Mouse (Mus musculus) stomach, postnatal 0 days (tissue): Measurements from ENCODE around the gene Lsm7. TPM values are rescaled to one million over a fixed set of nuclear protein-coding genes. Genes with fewer than 3 reads are reported as not detected.

Experiments used
- ATAC-seq: fragments of 200-750 bp; cut with Nextera tagmentation; 2 replicates; pipeline ENCODE4 v1.8.0; 2017; ENCODE audit not compliant: low FRiP score, low TSS enrichment
- DNase-seq: peaks from one replicate; pipeline ENCODE4 v3.0.0-alpha.2; 2016; ENCODE audit warnings: low spot score
- H3K27ac ChIP-seq: fragments of 300-500 bp; sonication (generic); replicated peaks from 2 replicates; pipeline ENCODE4 v1.5.1; 2014; ENCODE audit warnings: mild to moderate bottlenecking, control low read depth
- H3K27me3 ChIP-seq: fragments of 300-500 bp; sonication (generic); 2 replicates; pipeline ENCODE4 v1.6.1; 2014; ENCODE audit warnings: low read length; ENCODE audit not compliant: control insufficient read depth, insufficient read depth
- H3K36me3 ChIP-seq: fragments of 300-500 bp; sonication (generic); 2 replicates; pipeline ENCODE4 v1.6.1; 2014; ENCODE audit warnings: low read length, mixed read lengths; ENCODE audit not compliant: control insufficient read depth, insufficient read depth
- H3K4me1 ChIP-seq: fragments of 300-500 bp; sonication (generic); replicated peaks from 2 replicates; pipeline ENCODE4 v1.6.1; 2014; ENCODE audit warnings: antibody characterized with exemption; ENCODE audit not compliant: control insufficient read depth, insufficient read depth
- H3K4me2 ChIP-seq: fragments of 300-500 bp; sonication (generic); replicated peaks from 2 replicates; pipeline ENCODE4 v1.6.1; 2014; ENCODE audit warnings: low read depth, mild to moderate bottlenecking, control low read depth, moderate library complexity
- H3K4me3 ChIP-seq: fragments of 300-500 bp; sonication (generic); 2 replicates; pipeline ENCODE4 v1.5.1; 2014; ENCODE audit warnings: low read depth, low read length, control low read depth
- H3K9ac ChIP-seq: fragments of 300-500 bp; sonication (generic); 2 replicates; pipeline ENCODE4 v1.6.1; 2014; ENCODE audit warnings: mild to moderate bottlenecking, low read length, control low read depth, mixed read lengths
- H3K9me3 ChIP-seq: fragments of 300-500 bp; sonication (generic); 2 replicates; pipeline ENCODE4 v1.6.1; 2016; ENCODE audit warnings: low read length; ENCODE audit not compliant: control insufficient read depth
- CTCF ChIP-seq: IDR thresholded peaks from 2 replicates; pipeline ENCODE4 v1.5.1; 2016; ENCODE audit warnings: antibody characterized with exemption, low read depth, mild to moderate bottlenecking, moderate library complexity
- EP300 ChIP-seq: optimal IDR thresholded peaks from 2 replicates; pipeline ENCODE3; 2016; ENCODE audit warnings: antibody characterized with exemption
- WGBS: fragments of 180-500 bp; shearing (Covaris S2); extraction: QIAGEN DNeasy Blood & Tissue Kit; methylation state at CpG from one replicate; pipeline ENCODE4 v1.1.7; 2014; 5-methylcytosine and 5-hydroxymethylcytosine counted together
- microRNA counts: library from miRNA; unstranded; fragments of <30 nt; microRNA quantifications from one replicate; lab custom pipeline; 2015
- microRNA-seq: library from miRNA; unstranded; fragments of <30 nt; microRNA quantifications from one replicate; pipeline ENCODE4, GENCODE M21; 2016
- polyA plus RNA-seq: library from polyadenylated mRNA; unstranded; fragments of >200 nt; fragmentation: Nextera tagmentation; extraction: Ambion mirVana; gene quantifications from 2 replicates; pipeline ENCODE4 v1.2.1, GENCODE M21; 2015

Gene Lsm7
- polyA plus RNA-seq, 1 experiment from 2014 or later: 180 TPM

DNA sequence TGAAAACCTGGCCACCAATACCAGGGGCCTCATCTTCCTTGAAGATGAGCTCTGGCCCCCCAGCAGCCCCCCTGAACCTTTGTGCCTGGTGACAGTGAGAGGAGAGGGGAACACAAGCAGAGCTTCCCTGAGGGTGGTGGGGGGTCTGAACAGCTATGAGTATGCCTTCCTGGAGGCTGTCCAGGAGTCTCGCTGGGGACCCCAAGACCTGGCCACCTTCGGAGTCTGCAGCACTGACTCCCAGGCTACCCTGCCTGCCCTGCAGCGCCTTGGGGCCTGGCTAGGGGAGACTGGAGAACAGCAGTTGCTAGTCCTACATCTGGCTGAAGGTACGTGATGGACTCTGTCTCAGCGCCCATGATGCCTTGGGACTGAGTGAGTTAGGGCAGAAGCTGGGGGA, 49.7 kb downstream of the Lsm7 start:
- Histone ChIP-seq H3K4me3 (no peak overlapping the region), H3K36me3 (peaks cover 30% of the 10 kb centered on the region), H3K4me2 (no peak overlapping the region), H3K27me3 (no peaks in the 10 kb centered on the region), H3K4me1 (no peaks in the 10 kb centered on the region), H3K9ac (no peak overlapping the region), H3K27ac (no peak overlapping the region), H3K9me3 (no peaks in the 10 kb centered on the region)
- TF ChIP-seq CTCF: no peak
- no peak for TF ChIP-seq EP300
- ATAC-seq: no peak
- DNase-seq: peak; percentile 13
- WGBS: 65% methylated on average over 3 of the region's 5 CpGs

DNA sequence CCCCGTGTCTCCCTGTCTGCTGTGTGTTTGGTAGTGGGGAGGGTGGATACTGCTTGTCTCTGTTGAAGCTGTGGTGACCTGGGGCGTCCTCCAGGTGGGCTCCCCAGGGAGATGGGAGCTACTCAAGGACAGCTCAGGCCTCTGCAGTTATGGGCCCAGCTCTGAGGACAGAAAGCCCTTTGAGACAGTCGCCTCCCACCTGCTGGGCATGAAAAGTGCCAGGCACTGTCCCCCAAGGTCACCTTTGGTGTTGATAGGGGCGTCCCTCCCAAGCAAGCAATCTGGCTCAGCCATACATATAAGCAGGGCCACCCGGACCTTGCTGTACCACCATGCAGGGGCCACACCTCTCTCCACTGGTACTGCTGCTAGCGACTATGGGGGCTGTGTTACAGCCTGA, 50.1 kb downstream of the Lsm7 start, which contains the start of gene Amh:
Amh (plus strand) TSS at position 328 of the 400 bp plus-strand sequence.
- Histone ChIP-seq H3K36me3 (peaks cover 30% of the 10 kb centered on the region), H3K9me3 (no peaks in the 10 kb centered on the region), H3K4me3 (no peak within 1 kb of the TSS), H3K27me3 (no peaks in the 10 kb centered on the region), H3K9ac (no peak within 1 kb of the TSS), H3K4me1 (no peaks in the 10 kb centered on the region), H3K4me2 (no peak within 1 kb of the TSS), H3K27ac (no peak within 1 kb of the TSS)
- ATAC-seq (no peak), DNase-seq (peak; percentile 19)
- WGBS: 63% methylated on average over 6 of the region's 6 CpGs
- TF ChIP-seq CTCF (no peak), EP300 (no peak)

DNA sequence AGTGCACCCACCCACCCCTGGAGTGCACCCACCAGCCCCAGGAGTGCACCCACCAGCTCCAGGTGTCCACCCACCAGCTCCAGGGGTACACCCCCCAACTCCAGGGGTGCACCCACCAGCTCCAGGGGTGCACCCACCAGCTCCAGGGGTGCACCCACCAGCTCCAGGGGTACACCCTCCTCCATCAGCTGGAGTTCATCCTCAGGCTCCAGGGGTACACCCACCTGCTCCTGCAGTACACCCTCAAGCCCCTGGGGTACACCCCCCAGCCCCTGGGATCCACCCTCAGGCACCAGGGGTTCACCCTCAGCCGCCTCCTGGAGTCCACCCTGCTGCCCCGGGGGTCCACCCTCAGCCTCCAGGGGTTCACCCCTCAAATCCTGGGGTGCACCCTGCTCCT, 50.7 kb downstream of the Lsm7 start:
- no peak for DNase-seq
- H3K4me2 ChIP-seq: no peak overlapping the region
- H3K27ac ChIP-seq: no peak overlapping the region
- H3K4me1 ChIP-seq: 0 out of 2 replicates have a peak, but pooled peaks cover 2% of the 10 kb centered on the region
- no peaks in the 10 kb centered on the region for H3K27me3 ChIP-seq
- WGBS: 100% methylated on average over 2 of the region's 2 CpGs
- H3K4me3 ChIP-seq: no peak overlapping the region
- no peaks in the 10 kb centered on the region for H3K9me3 ChIP-seq
- H3K9ac ChIP-seq: no peak overlapping the region
- TF ChIP-seq EP300 (no peak), CTCF (no peak)
- ATAC-seq: no peak
- peaks cover 30% of the 10 kb centered on the region for H3K36me3 ChIP-seq

DNA sequence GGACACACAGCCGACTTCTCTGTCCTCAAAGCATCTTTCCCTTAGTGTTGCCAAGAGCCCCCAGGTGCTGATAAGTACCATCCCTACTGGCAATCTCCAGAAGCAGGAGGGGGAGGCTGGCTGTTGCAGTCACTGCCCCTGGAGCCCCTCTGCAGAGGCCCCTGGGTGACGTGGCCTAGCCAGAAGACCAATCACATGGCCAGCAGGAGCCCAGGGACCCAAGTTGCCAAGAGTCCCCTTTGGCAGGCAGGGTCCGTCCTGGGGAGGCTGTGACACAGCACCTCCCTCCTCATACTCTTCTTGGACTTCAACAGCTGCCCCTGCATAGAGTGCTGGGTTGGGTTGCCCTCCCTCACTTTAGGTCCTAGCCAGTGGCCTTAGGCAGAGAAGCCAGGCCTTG, 52.0 kb downstream of the Lsm7 start:
- Histone ChIP-seq H3K9me3 (no peaks in the 10 kb centered on the region), H3K4me3 (no peak overlapping the region), H3K27me3 (no peaks in the 10 kb centered on the region), H3K4me2 (no peak overlapping the region), H3K4me1 (0 out of 2 replicates have a peak, but pooled peaks cover 2% of the 10 kb centered on the region), H3K36me3 (peaks cover 30% of the 10 kb centered on the region), H3K27ac (no peak overlapping the region), H3K9ac (no peak overlapping the region)
- no peak for ATAC-seq
- TF ChIP-seq CTCF: no peak
- peak; percentile 14 for DNase-seq
- 79% methylated on average over 3 of the region's 3 CpGs for WGBS

MicroRNA genes within 50 kb of the gene (microRNA counts, 519-probe panel; counts per million panel counts)
- microRNA mmu-miR-1982 (lab: Ali Mortazavi, UCI): not detected

Small RNAs within 50 kb of the gene (microRNA-seq; reads per million reads assigned to microRNA genes)
- gene Mir1982: 1.6 reads per million

Other genes starting within 250 kb of the Lsm7 start
- gene Gm49322, start 249.2 kb downstream of the Lsm7 start, polyA plus RNA-seq: 1.4 and 1.7 TPM in 2 replicates
- gene Csnk1g2, start 232.4 kb downstream of the Lsm7 start, polyA plus RNA-seq: 75.4 and 83.9 TPM in 2 replicates
- 28.3 and 30.0 TPM in 2 replicates for gene Btbd2, start 198.1 kb downstream of the Lsm7 start, polyA plus RNA-seq
- 55.2 and 61.7 TPM in 2 replicates for gene Mknk2, start 177.1 kb downstream of the Lsm7 start, polyA plus RNA-seq
- gene Mob3a, start 153.2 kb downstream of the Lsm7 start, polyA plus RNA-seq: 22.9 and 23.9 TPM in 2 replicates
- 14.8 and 18.0 TPM in 2 replicates for gene Izumo4, start 153.0 kb downstream of the Lsm7 start, polyA plus RNA-seq
- 38.7 and 42.7 TPM in 2 replicates for gene Ap3d1, start 112.9 kb downstream of the Lsm7 start, polyA plus RNA-seq
- 5.4 and 6.2 TPM in 2 replicates for gene Dot1l, start 100.0 kb downstream of the Lsm7 start, polyA plus RNA-seq
- gene Sf3a2, start 57.0 kb downstream of the Lsm7 start, polyA plus RNA-seq: 27.7 and 31.8 TPM in 2 replicates
- gene Plekhj1, start 56.6 kb downstream of the Lsm7 start, polyA plus RNA-seq: 62.0 and 65.8 TPM in 2 replicates
- gene Amh, start 50.0 kb downstream of the Lsm7 start, polyA plus RNA-seq: 6.8 and 6.9 TPM in 2 replicates
- 0.86 and 0.96 TPM in 2 replicates for gene Jsrp1, start 41.7 kb downstream of the Lsm7 start, polyA plus RNA-seq
- gene Oaz1, start 28.6 kb downstream of the Lsm7 start, polyA plus RNA-seq: 1,070 and 1,103 TPM in 2 replicates
- gene Lingo3, start 11.2 kb downstream of the Lsm7 start, polyA plus RNA-seq: 0.12 and 0.17 TPM in 2 replicates
- gene Sppl2b, start 66 bp upstream of the Lsm7 start, polyA plus RNA-seq: 17.7 and 23.0 TPM in 2 replicates
- 2.0 and 2.2 TPM in 2 replicates for gene Tmprss9, start 16.6 kb upstream of the Lsm7 start, polyA plus RNA-seq
- gene Timm13, start 45.8 kb upstream of the Lsm7 start, polyA plus RNA-seq: 292 and 304 TPM in 2 replicates
- gene Lmnb2, start 63.0 kb upstream of the Lsm7 start, polyA plus RNA-seq: 12.0 and 12.4 TPM in 2 replicates
- 59.5 and 62.2 TPM in 2 replicates for gene Gadd45b, start 74.9 kb upstream of the Lsm7 start, polyA plus RNA-seq
- 1.3 and 1.8 TPM in 2 replicates for gene Gng7, start 159.7 kb upstream of the Lsm7 start, polyA plus RNA-seq
- gene Diras1, start 170.5 kb upstream of the Lsm7 start, polyA plus RNA-seq: 0.40 and 0.42 TPM in 2 replicates
- 11.0 and 11.1 TPM in 2 replicates for gene Slc39a3, start 182.2 kb upstream of the Lsm7 start, polyA plus RNA-seq
- 93.7 and 98.7 TPM in 2 replicates for gene Sgta, start 205.0 kb upstream of the Lsm7 start, polyA plus RNA-seq
- gene Thop1, start 214.8 kb upstream of the Lsm7 start, polyA plus RNA-seq: 77.2 and 83.8 TPM in 2 replicates
- gene Creb3l3, start 243.7 kb upstream of the Lsm7 start, polyA plus RNA-seq: 9.3 and 10.4 TPM in 2 replicates